Mouse (Mus musculus): Measurements from ENCODE around the gene Arrb1.
A peak's percentile ranks its signal among the peaks of the same experiment; 100 is the strongest.

Gene Arrb1

DNA sequence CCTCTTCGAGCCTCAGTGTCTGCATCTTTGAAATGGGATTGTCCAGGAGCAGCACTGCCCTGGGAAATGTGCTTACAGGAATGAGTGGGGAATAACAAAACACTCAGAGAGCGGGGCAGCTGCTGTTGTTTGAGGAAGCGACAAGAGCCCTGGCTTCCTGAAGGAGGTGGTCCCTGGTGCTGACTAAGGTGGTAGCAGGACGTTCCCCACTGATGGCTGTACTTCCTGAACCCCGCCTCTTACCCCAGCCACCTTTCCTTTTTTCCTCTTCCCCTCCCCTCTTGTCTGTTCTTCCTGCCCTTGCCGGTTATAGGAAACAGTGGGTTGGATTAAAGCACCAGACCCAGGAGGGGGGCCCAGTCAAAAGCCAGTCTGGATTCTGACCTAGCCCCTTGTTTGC lies 45.0 kb downstream of the Arrb1 start:
- no peak for DNase-seq

DNA sequence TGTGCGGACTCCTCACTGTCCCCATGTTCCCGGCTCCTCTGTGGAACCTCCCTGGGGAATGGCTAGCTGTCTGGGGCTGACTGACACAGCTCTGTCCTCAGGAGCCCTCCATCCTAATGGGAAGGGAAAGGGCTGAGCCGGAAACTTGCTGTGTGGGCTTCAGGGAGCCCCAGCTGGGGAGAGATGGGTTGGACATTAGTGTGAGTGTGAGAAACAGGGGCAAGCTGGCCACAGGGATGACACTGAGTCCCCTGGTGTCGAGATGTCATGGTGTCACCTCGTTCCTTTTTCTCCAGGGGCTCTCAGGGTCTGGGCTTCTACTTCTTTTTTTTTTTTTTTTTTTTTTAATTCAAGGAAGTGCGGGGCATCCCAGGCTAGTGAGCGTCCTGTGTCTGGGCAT lies 47.0 kb downstream of the Arrb1 start:
- DNase-seq, result no peak

DNA sequence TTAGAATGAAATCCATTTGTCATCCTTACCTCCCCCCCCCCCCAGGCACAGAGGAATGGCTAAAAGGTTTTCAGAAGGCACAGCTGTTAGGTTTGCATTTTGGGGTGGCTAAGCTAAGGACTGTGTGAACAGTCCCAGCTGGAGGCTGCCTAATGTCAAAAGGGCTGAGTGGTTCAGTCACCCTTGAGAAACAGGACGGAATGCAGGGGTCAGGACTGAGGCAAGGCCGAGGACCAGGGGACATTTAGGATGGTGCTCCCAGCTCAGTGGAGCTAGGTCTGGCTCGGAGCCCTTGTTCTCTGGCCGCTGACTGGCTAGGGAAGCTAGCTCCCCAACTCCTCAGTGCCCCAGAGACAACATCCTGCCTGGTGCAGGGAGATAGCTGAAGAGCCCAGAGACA lies 47.6 kb downstream of the Arrb1 start:
- DNase-seq, result peak; percentile 28 to 53

DNA sequence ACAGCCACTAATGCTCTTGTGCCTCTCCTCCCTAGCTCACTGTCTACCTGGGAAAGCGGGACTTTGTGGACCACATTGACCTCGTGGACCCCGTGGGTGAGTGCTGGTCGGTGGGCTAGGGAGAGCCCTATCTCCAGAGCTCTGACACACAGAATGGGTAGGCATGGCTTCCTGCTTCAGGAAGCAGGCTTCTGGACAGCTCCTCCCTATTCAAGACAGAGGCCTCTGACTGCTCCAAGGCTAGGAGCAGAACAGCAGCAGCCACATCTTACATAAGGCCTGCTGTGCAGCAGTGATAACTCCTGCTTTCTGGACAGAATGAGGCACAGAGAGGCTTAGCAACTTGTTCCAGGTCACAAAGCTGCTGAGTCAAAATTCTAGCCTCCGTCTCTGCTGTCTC lies 48.4 kb downstream of the Arrb1 start:
- DNase-seq, result peak in 1 of 2 experiments; percentile 28

DNA sequence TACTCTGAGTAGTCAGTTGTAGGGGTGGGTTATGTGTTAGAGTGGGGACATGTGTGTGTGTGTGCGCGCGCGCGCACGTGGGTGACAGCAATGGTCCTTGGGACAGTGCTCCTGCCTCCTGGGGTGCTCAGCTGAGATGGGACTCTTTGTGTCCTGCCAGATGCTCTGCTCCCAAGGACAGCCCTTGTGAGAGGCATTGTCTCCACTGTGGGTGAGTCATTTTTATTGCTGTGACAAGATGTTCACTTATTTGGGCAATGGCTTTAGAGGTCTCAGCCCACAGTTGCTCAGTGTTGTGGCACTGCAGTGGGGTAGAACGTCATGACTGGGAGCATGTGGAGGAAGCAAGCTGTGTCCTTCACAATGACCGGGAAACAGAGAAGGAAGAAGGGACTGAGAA lies 50.7 kb downstream of the Arrb1 start:
- DNase-seq, result no peak

DNA sequence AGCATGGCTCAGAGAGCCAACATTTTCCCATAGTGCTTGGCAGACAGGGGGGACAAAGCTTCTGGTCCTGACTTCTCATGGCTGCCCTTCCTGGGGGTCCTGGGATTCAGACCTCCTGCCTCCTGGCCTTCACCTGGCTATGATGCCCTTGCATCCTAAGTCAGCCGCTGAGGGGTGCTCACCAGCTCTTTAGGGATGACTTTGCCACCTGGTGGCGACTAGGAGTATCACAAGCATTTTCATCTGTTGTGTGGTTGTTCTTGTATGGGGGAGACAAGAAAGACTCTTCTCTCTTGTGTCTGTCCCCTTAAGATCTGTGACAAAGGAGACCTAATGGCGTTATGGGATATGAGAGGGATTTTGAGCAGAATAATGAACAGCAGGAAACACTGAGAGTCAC lies 54.8 kb downstream of the Arrb1 start:
- DNase-seq, result peak; percentile 83

DNA sequence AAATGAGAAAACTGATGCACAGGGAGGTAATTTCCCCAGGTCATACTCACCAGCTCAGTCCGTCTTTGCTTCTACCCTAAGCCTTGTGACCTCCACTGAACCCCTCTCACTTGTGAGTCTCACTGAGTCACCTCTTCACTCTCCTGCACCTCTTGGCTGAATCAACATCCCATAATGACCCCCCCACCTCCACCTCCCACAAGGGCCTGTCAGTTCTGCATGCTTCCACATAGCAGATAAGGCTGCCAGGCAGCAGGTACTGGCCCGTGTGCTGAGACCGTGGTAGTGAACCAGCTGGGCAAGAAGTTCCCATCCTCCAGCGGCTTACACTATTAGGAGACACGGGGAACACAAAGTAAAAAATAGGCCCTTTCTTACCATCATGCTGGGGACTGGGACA lies 55.4 kb downstream of the Arrb1 start:
- no peak for DNase-seq

DNA sequence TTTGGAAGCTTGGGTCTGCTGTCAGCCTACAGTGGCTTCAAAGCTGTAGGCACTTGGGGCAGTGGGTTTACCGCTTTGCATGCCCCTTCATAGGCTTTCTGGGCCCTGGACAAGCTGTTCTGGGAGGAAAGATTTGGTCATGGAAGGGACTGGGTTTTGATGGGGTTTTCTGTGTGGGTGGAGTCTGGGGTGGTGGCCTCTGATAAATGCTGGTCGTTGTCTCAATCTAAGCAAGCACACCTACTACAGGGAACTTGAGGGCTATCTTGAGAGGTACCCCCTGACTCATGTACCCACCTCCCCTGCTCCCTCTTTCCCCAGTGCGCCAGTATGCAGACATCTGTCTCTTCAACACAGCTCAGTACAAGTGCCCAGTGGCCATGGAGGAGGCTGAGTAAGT lies 57.4 kb downstream of the Arrb1 start:
- DNase-seq, result no peak

DNA sequence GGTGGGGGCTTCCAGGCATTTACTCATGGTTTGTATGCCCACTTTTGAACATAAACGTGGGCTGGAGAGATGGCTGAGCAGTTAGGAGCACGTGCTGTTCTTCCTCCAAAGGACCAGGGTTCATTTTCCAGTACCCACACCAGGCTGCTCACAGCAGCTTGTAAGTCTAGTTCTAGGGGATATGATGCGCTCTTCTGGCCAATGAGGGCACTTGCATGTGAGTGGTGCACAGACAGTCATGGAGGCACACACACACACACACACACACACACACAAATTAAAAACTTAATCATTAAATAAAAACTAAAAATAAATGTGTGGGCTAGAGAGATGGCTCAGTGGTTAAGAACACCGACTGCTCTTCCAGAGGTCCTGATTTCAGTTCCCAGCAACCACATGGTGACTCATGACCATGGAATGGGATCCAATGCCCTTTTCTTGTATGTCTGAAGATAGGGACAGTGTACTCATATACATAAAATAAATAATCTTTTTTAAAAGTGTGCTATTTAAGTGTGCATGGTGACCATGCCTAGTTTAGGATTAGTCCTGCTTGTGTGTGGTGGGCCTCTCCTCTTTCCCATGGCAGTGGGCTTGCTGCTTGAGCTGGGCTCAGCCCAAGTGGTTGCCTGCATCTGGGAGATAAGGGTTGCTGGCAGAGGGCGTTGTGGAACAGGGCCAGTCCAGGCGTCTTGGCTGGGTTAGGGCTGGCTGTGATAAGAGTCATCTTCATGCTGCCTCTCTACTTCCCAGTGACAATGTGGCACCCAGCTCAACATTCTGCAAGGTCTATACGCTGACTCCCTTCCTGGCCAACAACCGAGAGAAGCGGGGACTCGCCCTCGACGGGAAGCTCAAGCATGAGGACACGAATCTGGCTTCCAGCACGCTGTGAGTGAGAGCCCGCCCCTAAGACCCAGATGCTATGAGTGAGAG lies 58.9 kb downstream of the Arrb1 start:
- no peak for DNase-seq

DNA sequence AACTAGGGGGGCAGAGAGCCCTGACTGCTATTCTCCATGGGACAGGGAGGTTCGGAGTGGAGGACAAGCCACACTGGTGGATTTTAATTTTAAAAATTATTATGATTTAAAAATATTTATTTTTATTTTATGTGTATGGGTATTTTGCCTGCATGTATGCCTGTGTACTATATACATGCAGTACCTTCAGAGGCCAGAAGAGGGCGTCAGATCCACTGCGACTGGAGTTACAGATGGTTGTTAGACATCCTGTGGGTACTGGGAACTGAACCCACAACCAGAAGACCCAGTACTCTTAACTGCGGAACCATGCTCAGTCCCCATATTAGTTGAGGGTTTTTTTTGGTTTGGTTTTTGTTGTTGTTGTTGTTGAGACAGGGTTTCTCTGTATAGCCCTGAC lies 63.5 kb downstream of the Arrb1 start:
- no peak for DNase-seq

DNA sequence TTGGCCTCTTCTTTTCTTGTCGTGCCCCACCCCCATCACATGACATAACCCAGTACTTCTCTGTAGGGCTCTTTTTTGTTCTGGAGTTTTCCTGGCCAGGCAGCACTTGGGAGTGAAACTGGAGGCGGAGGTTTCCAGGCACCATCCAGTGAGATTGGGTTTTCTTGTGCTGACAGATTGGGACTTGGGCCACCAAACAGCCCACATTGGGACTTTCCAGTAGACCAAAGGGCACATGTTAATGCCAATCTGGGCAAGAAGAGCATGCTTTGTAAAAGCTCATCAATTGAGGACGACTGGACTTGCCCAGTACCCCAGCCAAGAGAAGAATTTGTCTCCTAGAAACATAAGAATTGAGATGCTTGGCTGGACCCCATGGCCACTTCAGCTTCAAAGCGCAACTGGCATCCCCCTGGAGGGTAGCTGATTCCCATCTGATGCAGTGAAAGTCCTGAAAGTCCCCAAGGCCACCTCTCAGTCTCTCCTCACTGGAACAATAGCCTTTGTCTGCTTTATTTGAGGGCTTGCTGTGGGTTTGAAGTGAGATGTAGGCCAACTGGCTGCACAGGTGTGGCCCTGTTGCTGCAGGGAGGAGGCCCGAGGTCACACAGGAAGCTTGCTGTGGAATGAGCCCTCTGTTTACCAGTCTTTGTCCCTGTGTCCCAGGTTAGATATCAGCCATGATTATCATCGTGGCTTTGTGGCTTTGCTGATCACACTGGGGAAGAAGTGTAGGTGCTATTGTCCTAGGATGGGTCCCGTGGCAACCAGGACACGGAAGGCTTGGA lies 68.8 kb downstream of the Arrb1 start:
- DNase-seq, result no peak

DNA sequence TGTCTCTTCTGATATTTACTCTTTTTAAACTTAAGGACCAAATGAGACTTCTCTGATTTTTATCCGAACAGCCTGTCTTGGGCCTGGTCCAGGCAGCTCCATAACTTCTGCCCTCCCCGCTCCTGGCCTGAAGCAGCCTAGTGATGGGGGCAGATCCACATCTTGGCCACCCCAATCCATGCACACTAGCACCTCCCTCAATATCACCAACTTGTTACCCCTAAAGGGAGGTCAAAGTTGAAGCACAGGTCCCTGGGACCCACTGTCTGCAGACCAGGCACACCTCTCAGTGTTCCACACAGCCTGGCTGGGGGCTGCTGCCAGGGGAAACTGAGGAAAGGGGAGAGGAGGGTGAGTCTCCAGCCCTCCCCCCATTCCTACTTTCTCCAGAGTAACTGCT lies 69.8 kb downstream of the Arrb1 start:
- no peak for DNase-seq

DNA sequence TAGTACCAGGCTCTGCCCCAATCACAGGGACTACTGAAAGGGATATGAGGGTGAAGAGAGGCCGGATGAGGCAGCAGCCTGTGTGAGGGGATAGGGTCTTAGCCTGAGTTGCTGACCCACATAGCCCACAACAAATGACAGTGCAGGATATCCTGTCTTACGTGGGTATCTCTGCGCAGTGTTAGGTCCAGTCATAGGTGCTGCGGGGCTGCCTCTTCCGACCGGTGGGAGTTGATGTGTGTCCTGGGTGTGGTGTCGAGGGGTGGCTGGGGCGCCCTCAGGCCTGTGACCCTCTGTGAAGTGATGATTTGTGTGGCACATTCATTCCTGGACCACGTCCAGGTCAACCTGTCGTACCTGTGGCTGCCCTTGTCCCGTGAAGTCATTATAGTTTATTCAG lies 71.0 kb downstream of the Arrb1 start:
- DNase-seq, result no peak

DNA sequence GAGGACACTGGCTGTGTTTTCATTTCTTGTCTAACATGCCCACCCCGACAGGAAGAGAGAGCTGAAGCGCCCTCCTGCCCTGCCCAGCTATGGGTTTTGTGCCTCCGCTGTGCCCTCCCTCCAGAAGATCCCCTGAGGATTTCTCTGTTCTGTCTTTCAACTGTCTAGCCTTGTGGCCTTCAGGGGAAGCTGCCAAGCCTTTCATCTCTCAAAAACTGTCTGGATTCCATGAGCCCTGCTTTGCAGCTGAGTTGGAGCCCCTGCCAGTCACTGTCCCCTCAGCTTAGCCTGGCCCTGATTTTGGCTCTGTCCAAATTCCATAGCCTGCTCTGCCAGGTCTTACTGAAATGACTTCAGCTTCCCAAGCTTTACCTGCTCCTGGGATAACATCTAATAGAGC lies 71.5 kb downstream of the Arrb1 start:
- DNase-seq, result no peak

DNA sequence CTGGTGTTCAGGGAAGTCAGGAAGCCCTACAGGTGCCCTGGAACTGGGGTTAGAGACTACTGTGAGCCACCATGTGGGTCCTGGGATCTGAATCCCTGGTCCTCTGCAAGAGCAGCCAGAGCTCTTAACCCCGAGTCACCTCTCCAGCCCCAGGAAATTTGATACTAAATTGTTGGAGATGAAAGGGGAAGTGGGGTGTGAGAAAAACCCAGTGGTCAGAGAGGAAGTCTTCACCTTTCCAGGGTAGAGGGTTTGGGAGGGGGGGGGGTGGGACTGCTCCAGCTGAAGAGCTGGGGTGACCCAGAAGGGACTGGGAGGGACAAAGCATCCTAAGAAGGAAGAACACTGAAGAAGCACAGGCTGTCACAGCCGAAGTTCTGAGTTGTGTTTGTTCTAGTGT lies 72.4 kb downstream of the Arrb1 start:
- no peak for DNase-seq

DNA sequence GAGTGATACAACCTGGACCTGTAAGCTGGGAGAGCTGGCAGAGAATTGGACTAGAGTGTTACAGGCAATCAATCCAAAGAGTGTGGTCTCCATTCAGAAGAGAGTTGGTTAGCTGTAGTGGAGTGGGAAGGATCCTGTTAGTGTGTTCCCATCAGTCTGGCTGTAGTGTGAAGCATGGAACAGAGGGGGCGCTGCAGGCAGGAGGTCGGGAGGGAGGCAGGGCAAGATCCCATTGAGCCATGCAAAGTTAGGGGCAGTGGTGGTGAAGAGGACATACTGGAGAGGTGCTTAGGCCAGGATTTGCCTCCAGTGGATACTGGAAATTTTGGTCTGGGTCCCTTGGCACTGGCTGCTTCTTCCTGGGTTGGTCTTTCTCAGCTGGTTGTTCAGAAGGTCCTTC lies 83.0 kb downstream of the Arrb1 start:
- DNase-seq, result no peak

DNA sequence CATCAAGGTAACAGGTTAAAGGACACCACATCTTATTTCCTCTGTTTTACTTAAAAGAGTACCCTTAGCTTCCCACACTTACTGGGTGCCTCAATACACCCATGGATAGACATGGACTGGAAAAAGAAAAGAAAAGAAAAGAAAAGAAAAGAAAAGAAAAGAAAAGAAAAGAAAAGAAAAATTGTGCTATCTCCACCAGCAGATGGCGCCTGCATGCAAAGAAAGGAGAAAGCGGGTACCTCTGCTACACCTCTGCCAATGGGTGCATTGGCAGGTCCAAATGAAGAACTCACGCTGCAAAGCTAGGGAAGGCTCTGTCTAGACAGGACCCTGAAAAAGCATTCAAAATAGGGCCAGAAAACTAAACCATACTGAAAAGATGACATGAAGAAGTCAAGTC lies 83.6 kb downstream of the Arrb1 start:
- peak; percentile 54 for DNase-seq

DNA sequence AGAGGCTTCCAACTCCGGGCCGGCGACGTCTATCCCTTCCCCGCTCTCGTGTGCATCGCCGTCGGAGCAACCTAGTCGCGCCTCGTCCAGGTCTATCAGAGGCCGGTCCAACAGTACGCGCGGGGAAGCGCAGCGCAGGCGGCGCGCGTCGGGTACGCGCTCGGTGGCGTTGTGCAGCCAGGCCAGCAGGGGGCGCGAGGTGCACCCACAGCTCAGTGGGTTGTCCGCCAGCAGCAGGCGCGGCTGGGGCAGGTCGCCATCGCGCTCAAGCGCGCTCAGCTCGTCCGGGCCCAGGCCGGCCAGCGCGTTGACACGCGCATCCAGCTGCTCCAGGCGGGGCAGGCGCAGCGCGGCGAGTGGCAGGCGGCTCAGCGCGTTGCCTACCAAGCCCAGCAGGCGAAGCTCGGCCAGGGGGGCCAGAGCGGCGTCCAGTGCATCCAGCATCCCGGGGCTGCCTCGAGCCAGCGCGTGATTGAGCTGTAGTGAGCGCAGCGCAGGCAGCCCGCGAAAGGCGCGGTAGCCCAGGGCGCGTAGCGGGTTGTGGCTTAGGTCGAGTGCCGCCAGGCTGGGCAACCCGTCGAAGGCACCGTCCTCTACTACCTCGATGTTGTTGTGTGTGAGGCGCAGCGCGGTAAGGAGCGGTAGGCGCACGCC lies 90.6 kb downstream of the Arrb1 start:
- peak; percentile 92 to 93 for DNase-seq

DNA sequence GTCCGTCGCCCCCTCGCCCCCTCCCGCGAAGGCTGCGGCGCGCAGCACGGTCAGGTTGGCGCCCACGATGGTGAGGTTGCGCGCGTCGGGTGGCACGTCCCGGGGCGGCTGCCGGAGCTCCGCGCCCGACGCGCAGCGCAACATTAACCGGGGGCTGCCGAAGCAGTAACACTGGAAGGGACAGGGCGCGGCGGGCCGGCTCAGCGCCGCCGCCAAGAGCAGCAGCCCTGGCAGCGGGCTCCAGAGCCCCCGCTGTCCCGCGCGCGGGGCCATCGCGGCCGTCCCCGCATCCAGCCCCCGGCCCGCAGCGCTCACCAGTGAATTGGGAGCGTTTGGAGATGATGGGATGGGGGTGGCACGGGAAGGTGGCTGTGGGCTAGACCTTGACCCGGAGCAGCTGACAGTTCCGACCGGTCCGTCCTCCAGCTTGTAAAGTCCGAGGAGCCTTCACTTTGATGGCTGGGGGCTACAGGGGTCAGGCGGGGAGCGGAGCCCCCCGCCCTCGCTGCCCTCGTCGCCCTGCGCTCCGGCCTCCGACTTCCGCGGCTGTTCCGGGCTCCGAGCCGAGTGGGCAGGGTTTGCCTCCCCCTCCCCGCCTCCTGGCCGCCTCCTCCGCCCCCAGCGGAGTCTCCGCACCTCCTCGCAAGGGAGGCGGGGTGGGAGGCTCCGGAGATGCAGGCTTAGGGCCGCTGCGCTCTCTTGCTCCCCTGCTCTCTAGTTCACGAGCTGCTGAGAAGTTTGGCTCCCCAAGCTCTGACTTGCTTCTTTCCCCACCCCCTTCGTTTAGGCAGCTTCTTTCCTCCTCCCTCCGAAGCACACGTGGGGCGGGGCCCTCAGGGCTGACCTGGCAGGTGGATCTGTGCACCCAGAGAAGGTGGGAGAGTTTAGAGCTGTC lies 91.4 kb downstream of the Arrb1 start, which contains the start of gene Tpbgl:
Gene Tpbgl (minus strand): TSS at position 728 of the 895 bp plus-strand sequence.
- DNase-seq, result peak; percentile 71 to 76

DNA sequence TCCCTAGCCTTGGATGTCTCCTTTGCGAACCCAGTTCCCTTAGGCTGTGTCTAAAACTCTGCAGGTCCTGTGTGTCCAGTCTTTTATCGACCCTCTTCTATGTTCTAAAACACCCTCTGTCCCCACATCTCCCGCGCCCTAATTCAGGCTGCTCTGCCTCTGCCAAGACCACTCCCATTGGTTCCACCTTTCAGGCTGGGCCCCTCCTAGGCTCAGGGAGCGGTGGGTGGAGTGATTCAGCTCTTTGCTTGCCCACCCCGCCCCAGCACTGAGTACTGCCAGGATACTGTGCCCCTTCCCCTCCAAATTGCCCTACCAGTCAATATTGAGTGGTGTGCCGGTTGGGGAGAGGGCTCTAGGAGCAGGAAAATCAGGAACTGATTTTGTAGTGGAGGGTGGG lies 92.1 kb downstream of the Arrb1 start:
- DNase-seq, result no peak

DNA sequence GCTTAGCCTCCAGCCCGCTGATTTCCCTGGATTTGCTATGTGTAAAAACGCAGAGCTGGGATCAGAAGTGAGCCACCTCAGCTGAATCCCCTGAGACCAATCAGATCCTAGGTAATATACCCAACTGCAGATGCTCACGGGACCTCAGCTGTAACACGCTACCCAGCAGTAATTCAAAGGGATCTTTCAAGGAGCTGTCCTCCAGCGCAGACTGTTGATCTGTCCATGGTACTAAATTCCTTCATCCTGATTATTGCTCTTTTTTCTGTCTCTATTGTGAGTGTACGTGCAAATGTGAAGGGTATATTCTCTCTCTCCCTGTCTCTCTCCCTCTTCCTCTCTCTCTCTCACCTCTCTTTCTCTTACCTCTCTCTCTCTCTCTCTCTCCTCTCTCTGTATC lies 97.0 kb downstream of the Arrb1 start:
- peak in 1 of 2 experiments; percentile 17 for DNase-seq

DNA sequence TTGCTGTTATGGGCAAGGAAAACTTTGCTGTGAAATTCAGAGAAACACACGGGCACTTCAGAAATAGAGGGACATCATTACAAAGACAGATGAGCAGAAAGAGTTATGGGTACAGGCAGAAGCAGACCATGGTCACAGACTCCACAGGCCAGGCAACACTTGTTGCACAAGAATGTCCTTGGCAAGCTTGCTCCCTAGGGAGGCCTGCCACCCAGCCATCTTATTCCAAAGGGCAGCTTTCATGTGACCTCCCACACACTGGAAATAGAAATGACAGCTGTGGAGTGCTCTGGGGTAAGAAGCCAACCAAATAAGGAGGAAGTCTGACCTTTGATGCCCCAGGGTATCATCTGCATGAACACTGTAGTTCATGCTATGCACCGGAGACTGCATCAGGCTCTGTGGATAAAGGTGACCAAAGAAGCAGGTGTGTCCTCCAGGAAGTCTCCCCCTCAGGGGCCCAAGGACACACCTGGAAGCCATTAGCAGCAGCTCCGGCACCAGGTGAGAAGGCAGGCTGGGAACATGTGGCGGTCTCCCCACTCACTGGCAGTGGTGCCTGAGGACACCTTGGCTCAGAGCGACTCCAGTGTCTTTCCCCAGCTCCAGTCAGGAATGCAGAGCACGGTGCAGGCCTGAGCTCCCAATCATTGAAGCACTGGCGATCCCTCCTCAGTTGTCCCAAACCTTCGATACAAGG lies 98.8 kb downstream of the Arrb1 start:
- DNase-seq, result no peak
